Mouse (Mus musculus) kidney, embryonic 16.5 days (tissue): ENCODE measurements around the gene Cel. TPM values are rescaled to one million over a fixed set of nuclear protein-coding genes. Genes with fewer than 3 reads are reported as not detected.
A peak's percentile ranks its signal among the peaks of the same experiment; 100 is the strongest.

Experiments used
- ATAC-seq: fragments of 200-750 bp; cut with Nextera tagmentation; 2 replicates; pipeline ENCODE4 v1.8.0; 2017; ENCODE audit warnings: moderate TSS enrichment; ENCODE audit not compliant: low FRiP score, low TSS enrichment
- H3K27ac ChIP-seq: fragments of 300-500 bp; sonication (generic); 2 replicates; pipeline ENCODE4 v1.5.1; 2014; ENCODE audit warnings: low read length
- H3K27me3 ChIP-seq: fragments of 300-500 bp; sonication (generic); 2 replicates; pipeline ENCODE4 v1.6.1; 2014; ENCODE audit warnings: low read length, control low read depth, mixed read lengths; ENCODE audit not compliant: insufficient read depth
- H3K36me3 ChIP-seq: fragments of 300-500 bp; sonication (generic); 2 replicates; pipeline ENCODE4 v1.6.1; 2014; ENCODE audit warnings: low read length, control low read depth, mixed read lengths; ENCODE audit not compliant: insufficient read depth
- H3K4me1 ChIP-seq: fragments of 300-500 bp; sonication (generic); 2 replicates; pipeline ENCODE4 v1.6.1; 2014; ENCODE audit warnings: low read length, control low read depth, mixed read lengths; ENCODE audit not compliant: insufficient read depth
- H3K4me2 ChIP-seq: fragments of 300-500 bp; sonication (generic); replicated peaks from 2 replicates; pipeline ENCODE4 v1.6.1; 2014; ENCODE audit warnings: low read depth, low read length
- H3K4me3 ChIP-seq: fragments of 300-500 bp; sonication (generic); 2 replicates; pipeline ENCODE4 v1.5.1; 2014; ENCODE audit warnings: mild to moderate bottlenecking, low read length
- H3K9ac ChIP-seq: fragments of 300-500 bp; sonication (generic); replicated peaks from 2 replicates; pipeline ENCODE4 v1.6.1; 2014; ENCODE audit warnings: low read length
- H3K9me3 ChIP-seq: fragments of 300-500 bp; sonication (generic); 2 replicates; pipeline ENCODE4 v1.6.1; 2016; ENCODE audit warnings: low read length, control low read depth
- WGBS: fragments of 180-500 bp; shearing (Covaris S2); extraction: QIAGEN DNeasy Blood & Tissue Kit; methylation state at CpG from one replicate; pipeline ENCODE4 v1.1.7; 2014; 5-methylcytosine and 5-hydroxymethylcytosine counted together
- polyA plus RNA-seq: library from polyadenylated mRNA; unstranded; fragments of >200 nt; fragmentation: Nextera tagmentation; extraction: Ambion mirVana; gene quantifications from 2 replicates; pipeline ENCODE4 v1.2.1, GENCODE M21; 2015

Gene Cel
- polyA plus RNA-seq, 1 experiment from 2014 or later: not detected

DNA sequence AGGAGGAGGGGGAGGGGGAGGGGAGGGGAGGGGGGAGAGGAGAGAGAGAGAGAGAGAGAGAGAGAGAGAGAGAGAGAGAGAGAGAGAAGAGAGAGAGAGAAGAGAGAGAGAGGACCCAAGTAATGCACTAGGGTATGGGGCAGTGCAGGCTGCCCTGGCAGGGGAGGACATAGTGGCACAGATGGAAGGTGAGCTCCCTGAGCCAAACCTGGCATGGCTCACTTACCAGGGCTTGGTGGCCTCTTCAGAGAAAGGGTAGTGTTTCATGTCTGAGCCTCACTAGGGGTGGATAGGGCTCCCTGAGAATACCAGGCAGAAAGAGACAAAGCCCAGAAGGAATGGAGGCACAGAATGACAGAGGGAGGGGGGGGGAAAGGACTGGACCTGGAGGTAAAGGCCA, 627 bp upstream of the Cel start:
- ATAC-seq: no peak
- Histone ChIP-seq H3K4me1 (no peaks in the 10 kb centered on the region), H3K9ac (no peak overlapping the region), H3K27ac (no peak overlapping the region), H3K4me3 (no peak overlapping the region), H3K36me3 (peaks cover 36% of the 10 kb centered on the region), H3K27me3 (no peaks in the 10 kb centered on the region), H3K4me2 (no peak overlapping the region), H3K9me3 (no peaks in the 10 kb centered on the region)

GRCm38 (mm10) chr2:28557452-28557851, 5.8 kb downstream of the Cel start:
- Histone ChIP-seq H3K36me3 (peaks cover 2% of the 10 kb centered on the region; the same call in 1 of the 2 replicates), H3K27me3 (no peaks in the 10 kb centered on the region), H3K9ac (no peak overlapping the region), H3K4me1 (no peaks in the 10 kb centered on the region), H3K27ac (no peak overlapping the region), H3K4me3 (no peak overlapping the region), H3K9me3 (no peaks in the 10 kb centered on the region), H3K4me2 (no peak overlapping the region)
- 82% methylated on average over 5 of the region's 5 CpGs for WGBS
- ATAC-seq: no peak

DNA sequence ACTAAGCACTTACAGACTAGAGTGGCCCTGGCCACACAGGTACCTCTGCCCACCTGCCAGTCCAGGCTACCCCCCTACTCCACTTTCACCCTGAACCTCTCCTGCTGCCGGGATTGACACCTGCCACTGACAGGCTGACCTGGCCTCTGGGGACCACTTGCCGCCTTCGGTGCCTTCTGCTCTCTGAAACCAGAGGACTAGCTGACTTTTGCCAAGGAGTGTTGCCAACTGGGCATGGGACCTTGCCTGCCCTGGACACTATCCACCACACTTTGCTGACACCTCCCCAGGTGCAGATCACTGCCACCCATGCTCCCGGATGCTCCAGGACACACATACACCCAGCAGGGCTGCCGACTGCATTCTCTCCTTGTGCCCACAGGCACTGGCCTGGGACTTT, 10.9 kb downstream of the Cel start:
- no peak for ATAC-seq
- no peak overlapping the region for H3K9ac ChIP-seq
- WGBS: 93% methylated on average over 5 of the region's 5 CpGs

DNA sequence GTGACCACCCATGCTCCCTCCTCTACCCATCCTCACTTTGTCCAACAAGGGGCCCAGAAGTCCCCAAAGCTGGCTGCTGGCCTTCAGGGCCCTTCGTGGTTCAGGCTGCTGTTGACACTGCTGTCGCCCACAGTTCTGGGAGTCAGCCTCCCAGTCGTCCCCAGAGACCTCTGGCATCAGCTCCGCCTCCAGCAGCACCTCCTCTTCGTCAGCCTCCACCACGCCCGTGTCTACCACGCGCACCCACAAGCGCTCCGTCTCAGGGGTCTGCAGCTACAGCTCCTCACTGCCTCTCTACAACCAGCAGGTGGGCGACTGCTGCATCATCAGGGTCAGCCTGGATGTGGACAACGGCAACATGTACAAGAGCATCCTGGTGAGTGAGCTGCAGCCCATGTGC, 14.0 kb downstream of the Cel start:
- Histone ChIP-seq H3K36me3 (peaks cover 54% of the 10 kb centered on the region), H3K9me3 (no peaks in the 10 kb centered on the region), H3K4me1 (no peaks in the 10 kb centered on the region), H3K27ac (no peak overlapping the region), H3K4me2 (no peak overlapping the region), H3K27me3 (no peaks in the 10 kb centered on the region), H3K4me3 (no peak overlapping the region), H3K9ac (no peak overlapping the region)
- 95% methylated on average over 13 of the region's 13 CpGs for WGBS
- ATAC-seq: no peak

More for the DNA sequence above, 10.9 kb downstream of the Cel start:
- no peaks in the 10 kb centered on the region for H3K4me1 ChIP-seq
- H3K9me3 ChIP-seq: no peaks in the 10 kb centered on the region
- no peak overlapping the region for H3K4me3 ChIP-seq
- H3K36me3 ChIP-seq: peaks cover 36% of the 10 kb centered on the region
- H3K27me3 ChIP-seq: no peaks in the 10 kb centered on the region
- H3K27ac ChIP-seq: no peak overlapping the region
- H3K4me2 ChIP-seq: no peak overlapping the region

GRCm38 (mm10) chr2:28547237-28548172, 15.7 kb downstream of the Cel start:
- Histone ChIP-seq H3K27ac (no peak overlapping the region), H3K9ac (no peak overlapping the region), H3K4me3 (no peak overlapping the region), H3K9me3 (no peaks in the 10 kb centered on the region), H3K36me3 (peaks cover 66% of the 10 kb centered on the region), H3K4me1 (no peaks in the 10 kb centered on the region), H3K27me3 (no peaks in the 10 kb centered on the region), H3K4me2 (no peak overlapping the region)
- 50% methylated on average over 11 of the region's 11 CpGs for WGBS
- peak; percentile 39 for ATAC-seq

DNA sequence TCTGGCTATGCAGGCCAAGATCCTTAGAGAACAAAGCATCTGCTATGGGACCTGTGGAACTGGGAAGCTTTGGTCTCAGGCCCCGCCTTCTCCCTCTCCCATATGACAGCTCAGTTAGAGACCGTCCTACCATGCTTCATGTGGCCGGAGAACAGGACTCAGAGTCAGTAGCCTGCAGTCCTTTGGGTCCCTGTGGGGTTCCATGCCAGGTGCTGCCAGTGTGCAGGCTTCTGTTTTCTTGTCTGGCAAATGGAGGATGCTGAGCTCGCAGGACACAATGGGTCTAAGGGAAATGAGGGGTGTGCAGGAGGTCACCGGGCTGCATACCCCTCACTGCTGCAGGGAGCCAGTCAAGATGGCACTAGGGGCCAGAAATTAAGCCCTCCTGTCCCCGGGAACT, 16.6 kb downstream of the Cel start:
- no peak overlapping the region for H3K4me3 ChIP-seq
- H3K4me1 ChIP-seq: no peaks in the 10 kb centered on the region
- peaks cover 70% of the 10 kb centered on the region for H3K36me3 ChIP-seq
- H3K27ac ChIP-seq: no peak overlapping the region
- 74% methylated on average over 6 of the region's 6 CpGs for WGBS
- H3K9me3 ChIP-seq: no peaks in the 10 kb centered on the region
- no peak overlapping the region for H3K4me2 ChIP-seq
- no peaks in the 10 kb centered on the region for H3K27me3 ChIP-seq
- H3K9ac ChIP-seq: no peak overlapping the region
- ATAC-seq: no peak

DNA sequence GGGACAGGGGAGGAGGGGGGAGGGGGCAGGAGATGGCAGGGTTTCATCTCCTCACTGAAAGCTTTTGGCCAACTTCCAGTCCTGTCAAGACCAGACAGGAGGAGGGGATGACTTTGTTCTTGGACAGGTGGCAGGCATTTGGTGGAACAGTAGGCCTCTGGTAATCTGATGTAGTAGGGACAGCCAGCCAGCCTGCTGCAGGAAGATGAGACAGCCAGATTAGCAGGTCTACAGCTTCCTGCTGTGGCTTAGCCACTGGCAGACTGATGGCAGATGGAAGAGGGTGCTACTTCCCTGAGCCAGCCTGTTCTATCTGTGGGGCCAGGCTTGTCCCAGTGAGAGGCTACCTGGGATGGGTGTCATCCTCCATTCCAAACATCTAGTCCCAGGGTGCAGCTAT, 17.2 kb downstream of the Cel start:
- peaks cover 64% of the 10 kb centered on the region for H3K36me3 ChIP-seq
- no peak for ATAC-seq
- H3K4me2 ChIP-seq: no peak overlapping the region
- no peak overlapping the region for H3K9ac ChIP-seq
- H3K4me3 ChIP-seq: no peak overlapping the region
- H3K27me3 ChIP-seq: no peaks in the 10 kb centered on the region
- no peaks in the 10 kb centered on the region for H3K9me3 ChIP-seq
- H3K4me1 ChIP-seq: no peaks in the 10 kb centered on the region; the same call in 1 of the 2 replicates
- no peak overlapping the region for H3K27ac ChIP-seq

DNA sequence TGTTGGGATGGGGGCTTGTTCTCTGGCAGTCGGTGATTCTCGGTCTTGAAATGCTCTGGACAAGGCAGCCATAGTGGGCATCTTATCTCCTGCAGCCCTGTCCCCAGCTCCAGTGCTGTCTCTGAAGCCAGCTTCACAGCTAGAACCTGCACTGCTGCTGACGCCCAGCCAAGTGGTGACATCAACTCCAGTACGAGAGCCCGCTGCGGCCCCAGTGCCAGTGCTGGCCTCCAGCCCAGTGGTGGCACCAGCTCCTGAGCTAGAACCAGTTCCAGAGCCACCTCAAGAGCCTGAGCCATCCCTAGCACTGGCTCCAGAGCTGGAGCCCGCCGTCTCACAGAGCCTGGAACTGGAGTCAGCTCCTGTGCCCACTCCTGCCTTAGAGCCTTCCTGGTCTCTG, 19.3 kb downstream of the Cel start:
- H3K9me3 ChIP-seq: no peaks in the 10 kb centered on the region
- no peak overlapping the region for H3K4me2 ChIP-seq
- no peak overlapping the region for H3K27ac ChIP-seq
- WGBS: 90% methylated on average over 8 of the region's 8 CpGs
- H3K4me3 ChIP-seq: no peak overlapping the region
- ATAC-seq: no peak
- H3K27me3 ChIP-seq: no peaks in the 10 kb centered on the region
- H3K36me3 ChIP-seq: peaks cover 45% of the 10 kb centered on the region
- H3K4me1 ChIP-seq: peaks cover 9% of the 10 kb centered on the region
- no peak overlapping the region for H3K9ac ChIP-seq

DNA sequence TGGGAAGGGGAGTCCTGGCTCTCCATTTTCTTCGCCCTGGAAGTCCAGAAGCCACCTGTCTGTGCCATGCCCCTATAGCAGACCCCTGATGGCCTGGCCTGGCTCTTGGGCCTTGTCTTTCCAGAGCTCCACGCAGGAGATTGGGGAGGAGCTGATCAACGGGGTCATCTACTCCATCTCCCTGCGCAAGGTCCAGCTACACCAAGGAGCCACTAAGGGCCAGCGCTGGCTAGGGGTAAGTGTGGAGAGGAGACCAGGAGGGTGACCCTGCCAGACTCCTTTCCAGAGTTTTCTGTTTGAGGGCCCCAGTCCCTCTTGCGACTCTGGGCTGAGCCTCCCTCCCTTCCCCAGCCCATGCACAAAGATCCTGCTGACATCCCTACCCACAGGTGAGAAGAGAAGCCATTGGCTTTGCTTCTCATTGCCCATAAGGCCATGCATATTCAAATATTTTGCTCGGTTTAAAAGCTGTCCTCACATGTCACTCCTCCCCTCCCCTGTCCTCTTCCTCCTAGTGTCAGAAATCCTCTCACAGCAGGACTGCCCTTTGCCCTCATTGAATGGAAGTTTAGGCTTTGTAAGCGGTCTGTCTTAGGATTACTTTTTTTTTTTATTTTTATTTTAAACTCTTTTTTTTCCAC, 22.5 kb downstream of the Cel start:
- 85% methylated on average over 8 of the region's 8 CpGs for WGBS

GRCm38 (mm10) chr2:28539949-28540348, 23.3 kb downstream of the Cel start:
- H3K27me3 ChIP-seq: no peaks in the 10 kb centered on the region
- no peak overlapping the region for H3K4me2 ChIP-seq
- H3K4me3 ChIP-seq: no peak overlapping the region
- peaks cover 27% of the 10 kb centered on the region for H3K4me1 ChIP-seq
- ATAC-seq: no peak
- peaks cover 30% of the 10 kb centered on the region for H3K36me3 ChIP-seq
- H3K27ac ChIP-seq: no peak overlapping the region
- WGBS: 71% methylated on average over 2 of the region's 2 CpGs
- no peak overlapping the region for H3K9ac ChIP-seq
- no peaks in the 10 kb centered on the region for H3K9me3 ChIP-seq

More for the DNA sequence above, 22.5 kb downstream of the Cel start:
- H3K9ac ChIP-seq: no peak overlapping the region
- peaks cover 19% of the 10 kb centered on the region for H3K4me1 ChIP-seq
- H3K4me3 ChIP-seq: no peak overlapping the region
- no peak for ATAC-seq
- H3K27me3 ChIP-seq: no peaks in the 10 kb centered on the region
- no peaks in the 10 kb centered on the region for H3K9me3 ChIP-seq
- peaks cover 36% of the 10 kb centered on the region for H3K36me3 ChIP-seq
- H3K27ac ChIP-seq: no peak overlapping the region
- no peak overlapping the region for H3K4me2 ChIP-seq
